Mouse (Mus musculus) liver, postnatal 0 days (tissue): ENCODE results near the gene Adamtsl2.

Experiments used
- CTCF ChIP-seq: sonication (generic); IDR thresholded peaks from 2 replicates; pipeline ENCODE4 v1.5.1; 2016; ENCODE audit warnings: antibody characterized with exemption, low read depth
- EP300 ChIP-seq: IDR thresholded peaks from 2 replicates; pipeline ENCODE4 v1.6.1; 2016; ENCODE audit warnings: antibody characterized with exemption, low read depth, mild to moderate bottlenecking

- TF ChIP-seq CTCF (peak; percentile 82), EP300 (no peak)
Observed at GRCm38 (mm10) chr2:27075485-27075884, 3.7 kb upstream of the Adamtsl2 start.
